ENCODE assay signal across 9 mouse cellular contexts in the genomic region with DNA sequence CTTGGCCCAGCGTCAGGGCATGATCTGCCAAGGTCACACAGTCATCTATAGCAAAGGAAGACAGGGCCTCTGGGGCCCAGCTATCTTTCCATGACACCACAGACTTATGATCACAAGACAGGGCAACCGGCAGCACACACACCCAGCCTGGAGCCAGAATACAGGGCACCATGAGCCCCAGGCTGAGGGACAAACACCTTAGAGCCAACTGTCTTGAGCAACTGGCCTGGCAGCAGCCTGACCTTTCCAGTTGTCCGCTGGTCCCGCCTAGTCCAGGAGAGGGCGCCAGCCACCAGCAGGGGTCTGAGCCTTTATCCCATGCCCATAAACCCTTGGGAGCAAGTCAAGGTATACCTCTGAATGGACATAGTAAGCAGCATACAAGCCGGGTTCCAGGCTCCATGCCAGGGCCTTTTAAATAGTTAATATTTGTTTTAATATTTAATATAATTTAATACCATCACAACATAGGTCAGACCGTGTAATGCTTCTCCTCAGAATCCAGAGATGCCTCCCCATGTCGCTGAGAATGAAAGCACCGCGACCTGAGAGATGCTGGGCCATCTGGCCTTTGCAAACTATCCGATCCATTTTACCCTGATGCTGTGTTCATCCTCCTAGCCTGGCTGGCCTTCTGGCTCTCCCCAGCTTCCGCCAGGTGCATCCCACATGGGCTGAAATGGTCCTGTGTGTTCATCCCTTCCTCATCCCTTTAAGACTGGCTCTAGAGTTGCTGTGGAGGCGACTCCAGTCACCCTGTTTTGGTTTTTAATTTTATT. TPM values are rescaled to one million over a fixed set of nuclear protein-coding genes. Genes with fewer than 3 reads are reported as not detected.
DNase-seq lines count a peak whose midpoint lies in the region; ATAC-seq and TF ChIP-seq lines count a peak whose summit lies in the region.
"Had no signal": no experiment of that assay in that cellular context is flagged by ENCODE, and none has a peak within 500 bp of the region (broad histone marks: within the 10 kb centered on the region; RNA-seq: fewer than 3 reads in every experiment).

No protein-coding gene starts in this region.

- H3K4me3 ChIP-seq in embryonic facial prominence, embryonic 10.5 days = no peak overlapping the region
- H3K4me3 ChIP-seq in intestine, postnatal 0 days (ENCODE audit: low read depth, low read length) = no peak overlapping the region
- H3K4me3 ChIP-seq in midbrain, postnatal 0 days (ENCODE audit: low read depth, low read length) = no peak overlapping the region
- H3K4me3 ChIP-seq: neural tube, embryonic 12.5 days had no signal

- 56% methylated on average over 13 of the region's 13 CpGs for WGBS in embryonic facial prominence, embryonic 10.5 days
- WGBS in intestine, postnatal 0 days = 56% methylated on average over 13 of the region's 13 CpGs
- 55% methylated on average over 13 of the region's 13 CpGs for WGBS in midbrain, postnatal 0 days

- H3K27ac ChIP-seq in embryonic facial prominence, embryonic 10.5 days (replicated peaks) = 0 out of 2 replicates have a peak overlapping the region, but pooled peaks have one; percentile 8
- H3K27ac ChIP-seq in intestine, postnatal 0 days (ENCODE audit: low read depth, low read length) = no peak overlapping the region
- no peak overlapping the region for H3K27ac ChIP-seq in midbrain, postnatal 0 days (ENCODE audit: low read depth, low read length)
- H3K27ac ChIP-seq: neural tube, embryonic 12.5 days had no signal

- H3K4me2 ChIP-seq in intestine, postnatal 0 days (replicated peaks; ENCODE audit: low read depth) = no peak overlapping the region
- no peak overlapping the region for H3K4me2 ChIP-seq in midbrain, postnatal 0 days (ENCODE audit: low read depth, low read length, poor library complexity, severe bottlenecking)
- H3K4me2 ChIP-seq: neural tube, embryonic 12.5 days had no signal

- ATAC-seq in frontal cortex, adult (ENCODE audit: low TSS enrichment) = 0 out of 2 replicates have a peak, but pooled peaks have one; percentile 28
- ATAC-seq in intestine, postnatal 0 days = peak; percentile 12; the same call in 1 of the 2 replicates
- ATAC-seq in midbrain, postnatal 0 days (ENCODE audit: low FRiP score) = no peak

- no peak overlapping the region for H3K9ac ChIP-seq in intestine, postnatal 0 days (ENCODE audit: low read depth, low read length)
- no peak overlapping the region for H3K9ac ChIP-seq in midbrain, postnatal 0 days (replicated peaks; ENCODE audit: low read length, poor library complexity, severe bottlenecking)
- H3K9ac ChIP-seq: neural tube, embryonic 12.5 days had no signal

- no peaks in the 10 kb centered on the region for H3K9me3 ChIP-seq in embryonic facial prominence, embryonic 10.5 days
- H3K9me3 ChIP-seq in intestine, postnatal 0 days (ENCODE audit: control insufficient read depth) = no peaks in the 10 kb centered on the region
- H3K9me3 ChIP-seq in midbrain, postnatal 0 days (ENCODE audit: low read length) = no peaks in the 10 kb centered on the region
- H3K9me3 ChIP-seq: neural tube, embryonic 12.5 days had no signal

- H3K4me1 ChIP-seq in embryonic facial prominence, embryonic 10.5 days = peaks cover 53% of the 10 kb centered on the region
- no peaks in the 10 kb centered on the region for H3K4me1 ChIP-seq in intestine, postnatal 0 days (replicated peaks; ENCODE audit: control insufficient read depth, insufficient read depth, low read length)
- peaks cover 10% of the 10 kb centered on the region for H3K4me1 ChIP-seq in midbrain, postnatal 0 days (ENCODE audit: insufficient read depth, low read length)

- H3K27me3 ChIP-seq in embryonic facial prominence, embryonic 10.5 days (replicated peaks; ENCODE audit: low read depth, poor library complexity, severe bottlenecking) = peaks cover 51% of the 10 kb centered on the region
- peaks cover 13% of the 10 kb centered on the region; the same call in 1 of the 2 replicates for H3K27me3 ChIP-seq in intestine, postnatal 0 days (replicated peaks; ENCODE audit: control insufficient read depth, insufficient read depth, low read length)
- H3K27me3 ChIP-seq in midbrain, postnatal 0 days (ENCODE audit: insufficient read depth, low read length) = no peaks in the 10 kb centered on the region

- peak; percentile 83 for TF ChIP-seq CTCF in intestine, postnatal 0 days (IDR thresholded peaks at IDR 0.05; ENCODE audit: low read depth)
- peak; percentile 64 for TF ChIP-seq CTCF in midbrain, postnatal 0 days (IDR thresholded peaks at IDR 0.05)

- H3K36me3 ChIP-seq in embryonic facial prominence, embryonic 10.5 days (replicated peaks) = no peaks in the 10 kb centered on the region
- no peaks in the 10 kb centered on the region for H3K36me3 ChIP-seq in intestine, postnatal 0 days (ENCODE audit: control insufficient read depth, insufficient read depth)
- no peaks in the 10 kb centered on the region for H3K36me3 ChIP-seq in midbrain, postnatal 0 days (ENCODE audit: insufficient read depth, low read length)
- H3K36me3 ChIP-seq: neural tube, embryonic 12.5 days had no signal

- no peak for DNase-seq in frontal cortex, postnatal 25 days (ENCODE audit: low spot score in 2 of 2)
- DNase-seq in urinary bladder, postnatal 25 days (ENCODE audit: low spot score) = peak; percentile 32
- DNase-seq in urinary bladder, adult 18-20 months (ENCODE audit: low spot score in 2 of 2) = no peak
- peak; percentile 68 for DNase-seq in embryonic facial prominence, embryonic 10.5 days (ENCODE audit: low spot score)
- no peak for DNase-seq in midbrain, postnatal 0 days (ENCODE audit: low spot score)
- DNase-seq in thymus, postnatal 14 days = no peak

RNA-seq across cellular contexts. Expression of gene Speg, which starts 3.6 kb away (rescaled TPM):
- polyA plus RNA-seq in embryonic facial prominence, embryonic 10.5 days (2016; fragmentation: Nextera tagmentation; extraction: Ambion mirVana) = 30.2 and 30.6 TPM in 2 replicates
- 20.1 and 21.3 TPM in 2 replicates for polyA plus RNA-seq in intestine, postnatal 0 days (2015; fragmentation: Nextera tagmentation; extraction: Ambion mirVana)
- total RNA-seq in midbrain, postnatal 0 days (2014; rRNA removed) = 62.9 and 70.6 TPM in 2 replicates
- 22.0 and 23.7 TPM in 2 replicates for polyA plus RNA-seq in midbrain, postnatal 0 days (2015; fragmentation: Nextera tagmentation; extraction: Ambion mirVana)

RNA-seq across cellular contexts. Expression of gene Des, which starts 11.4 kb away (rescaled TPM):
- polyA plus RNA-seq in embryonic facial prominence, embryonic 10.5 days (2016; fragmentation: Nextera tagmentation; extraction: Ambion mirVana) = 10.4 and 15.6 TPM in 2 replicates
- polyA plus RNA-seq in intestine, postnatal 0 days (2015; fragmentation: Nextera tagmentation; extraction: Ambion mirVana) = 233 and 254 TPM in 2 replicates
- 1.9 and 2.6 TPM in 2 replicates for total RNA-seq in midbrain, postnatal 0 days (2014; rRNA removed)
- 1.4 and 1.6 TPM in 2 replicates for polyA plus RNA-seq in midbrain, postnatal 0 days (2015; fragmentation: Nextera tagmentation; extraction: Ambion mirVana)

RNA-seq across cellular contexts. Expression of gene Dnpep, which starts 53.7 kb away (rescaled TPM):
- polyA plus RNA-seq in embryonic facial prominence, embryonic 10.5 days (2016; fragmentation: Nextera tagmentation; extraction: Ambion mirVana) = 144 and 150 TPM in 2 replicates
- polyA plus RNA-seq in intestine, postnatal 0 days (2015; fragmentation: Nextera tagmentation; extraction: Ambion mirVana) = 125 and 130 TPM in 2 replicates
- total RNA-seq in midbrain, postnatal 0 days (2014; rRNA removed) = 145 TPM in 2 replicates
- polyA plus RNA-seq in midbrain, postnatal 0 days (2015; fragmentation: Nextera tagmentation; extraction: Ambion mirVana) = 128 and 139 TPM in 2 replicates

Comparison
In these comparisons a context has a peak if more than half of its experiments do, and no peak if none do; other contexts are left out.
1. DNase-seq: peak in urinary bladder, postnatal 25 days (single experiment) and embryonic facial prominence, embryonic 10.5 days (single experiment); none in frontal cortex, postnatal 25 days (0 of 2), urinary bladder, adult 18-20 months (0 of 2), midbrain, postnatal 0 days (single experiment) and thymus, postnatal 14 days (single experiment).
2. RNA of gene Des, which starts 11.4 kb away (polyA plus RNA-seq): 233 to 254 TPM in intestine, postnatal 0 days; 10.4 to 15.6 TPM in embryonic facial prominence, embryonic 10.5 days and 1.4 to 1.6 TPM in midbrain, postnatal 0 days; every median in the first group is over 10 times any median in the second.